Mouse (Mus musculus) liver, embryonic 14.5 days (tissue): ENCODE measurements around the gene Gm45521.

Experiments used
- CTCF ChIP-seq: IDR thresholded peaks from 2 replicates; pipeline ENCODE4 v1.5.1; 2016; ENCODE audit warnings: antibody characterized with exemption, low read depth, control low read depth
- EP300 ChIP-seq: IDR thresholded peaks from 2 replicates; pipeline ENCODE4 v1.6.1; 2016; ENCODE audit warnings: antibody characterized with exemption, low read depth

DNA sequence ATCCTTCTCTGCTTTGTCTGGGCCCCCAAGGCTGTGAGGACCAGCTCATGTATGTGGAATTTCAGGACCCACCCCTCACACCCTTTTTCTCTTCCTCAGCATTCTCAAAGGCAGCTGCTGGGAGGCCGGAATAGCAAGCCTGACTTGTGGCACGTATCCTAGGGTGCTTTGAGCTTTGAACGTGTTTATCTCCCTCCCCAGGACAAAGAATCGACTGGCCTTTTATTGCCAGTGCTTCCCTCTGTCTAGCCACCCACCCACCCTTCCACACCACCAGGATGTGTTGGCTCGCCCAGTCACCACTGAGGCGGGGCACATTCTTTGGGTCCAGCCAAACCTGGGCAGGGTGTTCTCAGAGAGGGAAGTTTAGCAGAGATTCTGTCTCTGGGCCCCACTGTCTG, 3.0 kb upstream of the Gm45521 start:
- no peak for TF ChIP-seq CTCF
- TF ChIP-seq EP300 = no peak
